ENCODE assay signal across 14 mouse cellular contexts in the genomic region with DNA sequence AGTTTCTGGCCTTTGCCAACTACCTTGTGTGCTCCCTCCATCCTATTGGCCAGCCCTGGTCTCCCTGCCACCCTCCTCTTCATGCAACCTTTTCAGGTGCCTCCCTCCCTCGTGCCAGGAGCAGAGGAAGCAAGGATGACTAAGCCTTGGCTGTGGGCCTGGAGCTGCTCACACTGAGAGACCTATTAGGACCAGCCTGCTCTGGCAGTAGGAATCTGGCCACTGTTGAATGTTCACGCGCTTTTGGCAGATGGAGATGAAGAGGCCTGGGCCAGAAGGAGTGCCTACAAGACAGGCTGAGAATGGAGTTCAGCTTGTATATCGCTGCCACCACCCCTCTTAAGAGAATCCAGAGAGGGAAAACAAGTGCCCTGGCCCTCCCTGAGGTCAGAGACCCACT. TPM values are rescaled to one million over a fixed set of nuclear protein-coding genes. Genes with fewer than 3 reads are reported as not detected.
DNase-seq lines count a peak whose midpoint lies in the region; ATAC-seq and TF ChIP-seq lines count a peak whose summit lies in the region.
"Had no signal": no experiment of that assay in that cellular context is flagged by ENCODE, and none has a peak within 500 bp of the region (broad histone marks: within the 10 kb centered on the region; RNA-seq: fewer than 3 reads in every experiment).

No protein-coding gene starts in this region.

- H3K27ac ChIP-seq in midbrain, postnatal 0 days (ENCODE audit: low read depth, low read length): no peak overlapping the region
- H3K27ac ChIP-seq in midbrain, embryonic 10.5 days (replicated peaks): no peak overlapping the region
- no peak overlapping the region for H3K27ac ChIP-seq in liver, postnatal 0 days (ENCODE audit: low read depth)
- H3K27ac ChIP-seq: left cerebral cortex, adult 2 months had no signal

- no peak overlapping the region for H3K9ac ChIP-seq in midbrain, postnatal 0 days (replicated peaks; ENCODE audit: low read length, poor library complexity, severe bottlenecking)
- no peak overlapping the region for H3K9ac ChIP-seq in liver, postnatal 0 days (replicated peaks)
- H3K9ac ChIP-seq: lung, embryonic 14.5 days had no signal

- no peaks in the 10 kb centered on the region for H3K27me3 ChIP-seq in midbrain, postnatal 0 days (ENCODE audit: insufficient read depth, low read length)
- no peaks in the 10 kb centered on the region for H3K27me3 ChIP-seq in midbrain, embryonic 10.5 days (ENCODE audit: low read depth, poor library complexity, severe bottlenecking)
- H3K27me3 ChIP-seq in liver, postnatal 0 days (ENCODE audit: insufficient read depth, low read length): no peaks in the 10 kb centered on the region
- H3K27me3 ChIP-seq: Patski had no signal

- 0 out of 2 replicates have a peak, but pooled peaks have one; percentile 26 for ATAC-seq in midbrain, postnatal 0 days (ENCODE audit: low FRiP score)
- ATAC-seq in liver, postnatal 0 days: no peak
- ATAC-seq: Patski had no signal

- DNase-seq in adrenal gland, postnatal 14 days: peak; percentile 14
- DNase-seq in adrenal gland, postnatal 4 days (ENCODE audit: low spot score in 2 of 2): no peak
- DNase-seq in midbrain, postnatal 0 days (ENCODE audit: low spot score): peak; percentile 88
- DNase-seq in midbrain, embryonic 10.5 days (ENCODE audit: low spot score): no peak
- peak; percentile 98 to 99 for DNase-seq in cerebellum, postnatal 14 days
- peak; percentile 49 for DNase-seq in layer of hippocampus, adult 9-11 months
- DNase-seq in liver, postnatal 0 days: no peak
- DNase-seq in kidney, postnatal 25 days: no peak
- DNase-seq: lung, embryonic 14.5 days had no signal

- H3K9me3 ChIP-seq in midbrain, postnatal 0 days (ENCODE audit: low read length): no peaks in the 10 kb centered on the region
- no peaks in the 10 kb centered on the region for H3K9me3 ChIP-seq in midbrain, embryonic 10.5 days (replicated peaks)
- H3K9me3 ChIP-seq in liver, postnatal 0 days (ENCODE audit: low read length): no peaks in the 10 kb centered on the region

- 69% methylated on average over 4 of the region's 4 CpGs for WGBS in midbrain, postnatal 0 days
- WGBS in midbrain, embryonic 10.5 days: 80% methylated on average over 4 of the region's 4 CpGs
- WGBS in liver, postnatal 0 days (ENCODE audit: insufficient replicate concordance): 53% methylated on average over 4 of the region's 4 CpGs

- TF ChIP-seq EP300 in liver, postnatal 0 days (IDR thresholded peaks at IDR 0.05; ENCODE audit: low read depth): no peak

- H3K36me3 ChIP-seq in midbrain, postnatal 0 days (ENCODE audit: insufficient read depth, low read length): no peaks in the 10 kb centered on the region
- no peaks in the 10 kb centered on the region for H3K36me3 ChIP-seq in midbrain, embryonic 10.5 days
- H3K36me3 ChIP-seq in liver, postnatal 0 days (replicated peaks; ENCODE audit: insufficient read depth, low read length): no peaks in the 10 kb centered on the region

- TF ChIP-seq CTCF in midbrain, postnatal 0 days (IDR thresholded peaks at IDR 0.05): no peak
- no peak for TF ChIP-seq CTCF in liver, postnatal 0 days (IDR thresholded peaks at IDR 0.05; ENCODE audit: low read depth)

- H3K4me1 ChIP-seq in midbrain, postnatal 0 days (ENCODE audit: insufficient read depth, low read length): no peaks in the 10 kb centered on the region
- H3K4me1 ChIP-seq in midbrain, embryonic 10.5 days: no peaks in the 10 kb centered on the region
- H3K4me1 ChIP-seq in liver, postnatal 0 days (ENCODE audit: insufficient read depth): no peaks in the 10 kb centered on the region

- H3K4me3 ChIP-seq in midbrain, postnatal 0 days (ENCODE audit: low read depth, low read length): no peak overlapping the region
- no peak overlapping the region for H3K4me3 ChIP-seq in midbrain, embryonic 10.5 days
- no peak overlapping the region for H3K4me3 ChIP-seq in liver, postnatal 0 days (ENCODE audit: low read depth, low read length)
- H3K4me3 ChIP-seq: left cerebral cortex, adult 2 months; myocyte had no signal

- H3K4me2 ChIP-seq in midbrain, postnatal 0 days (ENCODE audit: low read depth, low read length, poor library complexity, severe bottlenecking): no peak overlapping the region
- H3K4me2 ChIP-seq in liver, postnatal 0 days (ENCODE audit: low read depth, low read length): no peak overlapping the region
- H3K4me2 ChIP-seq: lung, embryonic 14.5 days had no signal

RNA-seq across cellular contexts. Expression of gene Kcna10, which starts 7.4 kb away (rescaled TPM):
- total RNA-seq in adrenal gland, postnatal 14 days (2021): not detected in 2 replicates
- total RNA-seq in adrenal gland, postnatal 4 days (2021): not detected
- total RNA-seq in midbrain, postnatal 0 days (2014; rRNA removed): not detected in 2 replicates
- polyA plus RNA-seq in midbrain, postnatal 0 days (2015; fragmentation: Nextera tagmentation; extraction: Ambion mirVana): not detected in 2 replicates
- not detected in 2 replicates for polyA plus RNA-seq in midbrain, embryonic 10.5 days (2016; fragmentation: Nextera tagmentation; extraction: Ambion mirVana)
- polyA plus RNA-seq in liver, postnatal 0 days (2015; fragmentation: Nextera tagmentation; extraction: Ambion mirVana): not detected in 2 replicates
- total RNA-seq: common myeloid progenitor, adult 5-6 weeks had no signal
- polyA plus RNA-seq: lung, embryonic 14.5 days; myocyte; Patski; spleen, adult 2 months had no signal

RNA-seq across cellular contexts. Expression of gene Cym, which starts 46.0 kb away (rescaled TPM):
- not detected in 2 replicates for total RNA-seq in adrenal gland, postnatal 14 days (2021)
- 1 to 10 TPM in 1 of 2 experiments, under 1 TPM in 1; 0.31 to 2.1 TPM for total RNA-seq in adrenal gland, postnatal 4 days (2021)
- 0.19 TPM in 1 of 2 replicates, not detected in the other for total RNA-seq in midbrain, postnatal 0 days (2014; rRNA removed)
- polyA plus RNA-seq in midbrain, postnatal 0 days (2015; fragmentation: Nextera tagmentation; extraction: Ambion mirVana): 0.16 TPM in 1 of 2 replicates, not detected in the other
- not detected in 2 replicates for polyA plus RNA-seq in midbrain, embryonic 10.5 days (2016; fragmentation: Nextera tagmentation; extraction: Ambion mirVana)
- 3.9 and 4.2 TPM in 2 replicates for polyA plus RNA-seq in liver, postnatal 0 days (2015; fragmentation: Nextera tagmentation; extraction: Ambion mirVana)
- total RNA-seq: common myeloid progenitor, adult 5-6 weeks; left cerebral cortex, adult 2 months had no signal
- polyA plus RNA-seq: Patski had no signal

RNA-seq across cellular contexts. Expression of gene A630076J17Rik, which starts 54.9 kb away (rescaled TPM):
- total RNA-seq in adrenal gland, postnatal 14 days (2021): not detected in 2 replicates
- not detected for total RNA-seq in adrenal gland, postnatal 4 days (2021)
- total RNA-seq in midbrain, postnatal 0 days (2014; rRNA removed): not detected in 2 replicates
- polyA plus RNA-seq in midbrain, postnatal 0 days (2015; fragmentation: Nextera tagmentation; extraction: Ambion mirVana): 0.20 TPM in 1 of 2 replicates, not detected in the other
- not detected in 2 replicates for polyA plus RNA-seq in midbrain, embryonic 10.5 days (2016; fragmentation: Nextera tagmentation; extraction: Ambion mirVana)
- polyA plus RNA-seq in liver, postnatal 0 days (2015; fragmentation: Nextera tagmentation; extraction: Ambion mirVana): 0.24 and 0.26 TPM in 2 replicates
- total RNA-seq: common myeloid progenitor, adult 5-6 weeks; left cerebral cortex, adult 2 months had no signal
- polyA plus RNA-seq: myocyte; Patski; spleen, adult 2 months had no signal

Comparison
In these comparisons a context has a peak if more than half of its experiments do, and no peak if none do; other contexts are left out.
1. DNase-seq: peak in adrenal gland, postnatal 14 days (single experiment), midbrain, postnatal 0 days (single experiment), cerebellum, postnatal 14 days (2 of 2) and layer of hippocampus, adult 9-11 months (single experiment); none in adrenal gland, postnatal 4 days (0 of 2), midbrain, embryonic 10.5 days (single experiment), liver, postnatal 0 days (single experiment) and kidney, postnatal 25 days (0 of 2).